Mouse (Mus musculus): ENCODE measurements around the gene Kmt2e.

GRCm38 (mm10) chr5:23405666-23406404 is 28.4 kb upstream of the Kmt2e start:
- TF ChIP-seq CTCF (conservative IDR thresholded peaks at IDR 0.05; ENCODE audit: insufficient read depth, insufficient read length, low read depth, low read length) = no peak
- TF ChIP-seq POLR2A (IDR thresholded peaks at IDR 0.05; ENCODE audit: low read depth, low read length) = no peak
